Mouse (Mus musculus): ENCODE measurements around the gene Galnt3.
A peak's percentile ranks its signal among the peaks of the same experiment; 100 is the strongest.

Gene Galnt3

DNA sequence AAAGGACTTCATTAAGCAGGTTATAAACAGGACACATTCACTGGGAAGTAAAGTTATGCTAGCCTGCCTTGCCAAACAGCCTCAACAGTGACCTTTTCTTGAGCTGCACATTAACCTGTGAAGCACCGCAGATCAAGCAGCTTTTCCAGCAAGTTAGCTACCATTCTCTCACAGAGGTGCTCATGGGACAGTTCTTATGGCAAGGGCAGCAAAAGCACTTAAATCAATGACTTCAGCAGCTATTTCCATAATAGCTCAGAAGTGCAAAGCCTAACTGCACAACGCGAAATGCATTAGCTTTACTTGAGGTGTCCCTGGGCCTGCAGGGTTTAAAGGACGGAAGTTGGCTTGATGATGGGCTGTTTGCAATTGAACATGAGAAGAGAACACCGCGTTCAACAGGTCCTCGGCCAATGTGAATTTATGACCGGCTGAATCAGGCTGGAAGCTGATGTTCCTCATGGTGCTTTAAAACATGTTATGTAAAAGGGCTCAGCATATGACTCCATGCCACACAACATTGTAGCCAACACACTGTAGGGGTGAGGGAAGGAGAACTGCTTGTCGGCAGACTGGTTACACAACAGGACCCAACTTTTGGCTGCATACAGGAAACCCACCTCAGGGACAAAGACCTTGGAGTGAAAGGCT is 16.8 kb downstream of the Galnt3 start:
- no peak for DNase-seq (ENCODE audit: low read depth)

DNA sequence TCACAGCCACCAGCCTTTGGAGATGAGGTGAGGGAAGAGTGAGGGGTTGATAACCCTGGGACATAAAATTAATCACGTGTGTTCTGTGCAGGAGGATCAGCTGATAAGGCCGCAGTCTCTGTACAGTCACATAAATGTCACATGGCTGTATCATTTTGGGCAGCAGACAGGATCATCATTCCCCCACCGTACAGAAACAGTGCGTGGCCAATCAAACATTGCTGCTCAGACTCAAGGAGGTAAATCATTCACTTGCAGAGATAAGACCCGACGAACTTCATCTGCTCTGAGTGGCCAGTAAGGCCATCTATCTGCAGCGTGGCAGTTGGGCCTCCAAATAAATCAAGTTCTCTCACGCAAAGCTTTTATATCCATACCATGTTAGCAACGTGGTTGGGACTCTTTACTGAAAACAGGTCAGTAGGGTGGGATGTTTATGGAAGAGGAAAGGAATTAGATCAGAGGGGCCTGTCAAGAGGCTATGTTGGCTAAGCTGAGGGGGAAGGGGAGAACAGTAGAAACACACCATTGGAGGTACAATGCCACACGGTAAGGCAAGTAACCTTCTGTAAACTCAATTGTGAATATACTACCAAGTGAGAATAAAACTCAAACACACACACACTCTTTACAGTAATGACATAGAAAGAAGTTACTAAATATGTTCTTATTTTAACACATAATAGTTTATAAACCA is 20.9 kb downstream of the Galnt3 start:
- DNase-seq (ENCODE audit: low read depth), result no peak

DNA sequence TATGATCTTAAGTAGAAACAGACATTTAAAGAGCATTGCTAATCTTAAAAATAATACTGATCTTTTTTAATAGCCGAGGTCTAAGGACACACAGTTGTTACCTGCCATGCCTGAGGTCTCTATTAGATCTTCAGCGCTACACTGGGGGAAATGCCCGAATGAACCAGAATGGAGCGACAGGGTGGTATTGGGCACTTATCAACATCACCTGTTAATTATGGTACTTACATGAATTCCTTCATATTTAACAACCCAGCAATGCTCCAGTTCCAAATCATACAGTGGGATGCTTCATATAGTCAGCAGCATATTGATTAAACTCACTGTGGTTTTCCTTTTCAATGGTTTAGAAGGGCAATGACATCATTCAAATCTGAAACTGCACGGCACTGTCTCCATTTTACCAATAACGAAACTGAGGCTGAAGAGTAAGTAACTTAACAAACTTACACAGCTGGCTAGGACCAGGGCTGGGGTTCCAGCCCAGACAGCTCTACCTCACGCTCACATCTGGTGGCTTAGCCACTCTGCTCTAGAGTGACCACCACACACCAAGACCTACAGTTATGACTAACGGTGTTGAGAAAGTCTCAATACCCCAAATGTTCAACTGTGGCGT is 23.0 kb downstream of the Galnt3 start:
- no peak for DNase-seq (ENCODE audit: low read depth)

DNA sequence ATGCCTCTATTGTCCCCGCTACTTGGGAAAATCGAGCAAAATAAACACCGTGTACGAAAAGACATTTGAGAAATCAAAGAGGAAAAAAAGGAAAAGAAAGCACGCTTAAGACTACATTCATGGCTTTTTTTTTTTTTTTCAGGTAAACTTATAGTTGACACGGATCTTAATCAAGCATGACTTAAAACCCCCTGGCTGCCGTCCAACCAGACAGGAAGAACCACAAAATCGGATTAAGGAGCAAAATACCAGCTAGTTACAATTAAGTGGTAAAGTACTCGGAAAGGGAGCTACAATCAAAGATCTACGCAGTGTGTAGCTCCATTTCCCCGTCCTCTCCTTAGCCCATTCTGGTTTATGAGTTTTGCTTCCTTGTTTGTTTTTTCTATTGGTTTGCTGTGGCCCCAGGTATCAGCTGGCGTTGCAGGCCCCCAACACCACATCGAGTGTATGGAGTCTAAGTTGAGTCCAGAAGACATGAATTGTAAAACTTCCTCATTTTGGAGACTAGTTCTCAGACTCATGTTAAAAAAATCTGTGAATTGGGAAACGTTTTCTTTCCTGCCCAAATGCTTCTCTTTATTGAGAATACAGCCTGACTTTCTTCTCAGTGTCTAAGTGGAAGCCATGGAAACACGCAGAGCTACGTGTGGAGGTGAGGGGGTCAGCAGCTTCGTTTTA is 24.0 kb downstream of the Galnt3 start:
- no peak for DNase-seq (ENCODE audit: low read depth)

DNA sequence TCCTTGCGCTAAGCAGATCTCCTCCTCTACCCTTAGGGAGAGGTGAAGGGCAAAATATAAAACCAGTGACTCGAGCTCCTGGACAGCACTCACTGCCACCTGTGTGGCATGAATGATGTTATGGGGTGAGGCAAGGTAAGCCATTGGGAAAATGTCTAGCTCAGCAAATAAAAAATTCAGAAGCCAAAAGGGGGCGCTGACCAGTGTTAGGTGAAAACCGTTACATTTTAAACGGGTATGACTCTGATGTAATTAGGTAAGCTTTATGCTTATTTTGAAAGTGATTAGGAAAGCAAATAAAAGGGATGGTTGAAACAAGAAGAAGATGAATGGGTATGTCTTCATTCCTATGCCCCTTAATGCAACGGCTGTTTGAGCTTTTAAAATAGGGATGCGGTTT is 24.6 kb downstream of the Galnt3 start:
- DNase-seq (ENCODE audit: low read depth), result no peak

DNA sequence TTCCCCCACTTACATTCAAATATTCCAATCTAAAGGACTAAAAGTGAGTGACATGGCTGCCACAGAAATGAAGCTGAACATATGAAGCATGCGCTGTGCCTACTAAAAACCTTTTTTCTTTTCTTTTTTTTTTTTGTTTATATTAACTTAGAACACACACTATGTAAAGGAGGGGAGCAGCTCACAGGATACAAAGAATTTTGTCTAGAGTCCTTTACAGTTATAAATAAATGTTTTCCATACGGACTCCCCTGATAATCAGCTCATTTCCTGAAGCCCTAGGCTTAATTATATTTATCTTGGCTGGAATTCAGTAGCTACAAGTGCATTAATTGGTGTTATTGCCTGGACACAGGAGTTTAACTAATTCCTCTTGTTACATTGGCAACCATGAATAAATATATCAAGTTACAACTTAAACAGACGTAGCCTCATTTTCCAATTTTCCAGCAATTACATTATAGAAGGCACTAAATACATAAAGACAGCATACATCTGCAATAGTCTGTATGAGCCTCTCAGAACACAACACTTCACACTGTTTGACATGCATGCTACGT is 30.1 kb downstream of the Galnt3 start:
- DNase-seq (ENCODE audit: low read depth), result no peak

DNA sequence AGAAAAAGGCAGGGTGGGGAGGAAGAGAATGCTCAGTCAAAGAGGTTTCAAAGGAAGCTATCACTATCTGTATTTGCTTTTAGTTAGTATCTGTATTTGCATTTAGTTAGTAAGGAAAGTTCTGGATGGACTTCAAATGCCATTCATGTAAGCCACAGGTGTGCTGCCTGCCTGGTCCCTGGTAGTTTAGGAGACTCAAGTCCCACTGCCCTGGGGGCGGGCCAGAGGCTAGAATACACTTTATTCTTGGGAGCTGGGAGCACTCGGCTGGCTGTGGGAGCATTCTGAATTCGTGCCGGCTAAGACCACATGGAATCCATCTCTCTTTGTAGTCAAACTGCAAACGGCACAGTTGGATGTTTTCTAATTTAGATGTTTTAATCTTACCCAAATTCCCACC is 33.5 kb downstream of the Galnt3 start:
- DNase-seq (ENCODE audit: low read depth), result no peak

DNA sequence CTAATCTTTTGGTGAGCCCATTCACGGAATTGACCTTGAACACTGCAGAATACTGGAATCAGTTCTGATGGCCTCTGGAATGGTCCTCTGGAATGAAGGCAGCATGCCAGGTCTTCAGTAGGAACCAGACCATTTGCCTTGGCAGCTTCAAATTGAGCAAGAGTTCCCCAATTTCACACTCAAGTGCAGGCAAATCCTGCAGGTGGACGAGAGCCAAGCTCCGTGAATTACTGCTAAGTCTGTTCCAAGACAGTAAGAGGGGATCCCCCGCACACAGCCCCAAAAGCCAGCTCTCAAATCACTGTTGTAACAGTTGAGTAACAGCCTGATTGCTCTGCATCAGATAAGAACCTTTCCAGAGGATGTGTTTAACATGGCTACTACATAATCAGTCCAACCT is 42.9 kb downstream of the Galnt3 start:
- no peak for DNase-seq (ENCODE audit: low read depth)

DNA sequence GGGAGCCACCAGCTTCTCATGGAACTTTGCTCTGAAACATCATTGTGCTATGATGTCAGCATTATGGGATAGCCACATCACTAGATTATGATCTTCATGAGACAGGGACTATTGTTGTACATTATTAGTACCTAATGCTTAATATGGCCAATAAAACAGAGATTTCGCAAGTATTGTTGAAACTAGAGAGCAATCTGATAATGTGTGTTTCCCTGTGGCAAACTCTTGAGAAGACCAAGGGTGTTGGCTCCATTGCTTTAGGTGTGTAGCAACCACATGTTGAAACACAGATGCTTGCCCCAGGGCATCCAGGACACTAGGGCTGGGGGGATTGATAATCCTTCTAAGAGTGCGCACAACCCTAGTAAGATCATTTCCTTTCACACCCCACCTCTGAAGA is 44.1 kb downstream of the Galnt3 start:
- DNase-seq (ENCODE audit: low read depth), result no peak

DNA sequence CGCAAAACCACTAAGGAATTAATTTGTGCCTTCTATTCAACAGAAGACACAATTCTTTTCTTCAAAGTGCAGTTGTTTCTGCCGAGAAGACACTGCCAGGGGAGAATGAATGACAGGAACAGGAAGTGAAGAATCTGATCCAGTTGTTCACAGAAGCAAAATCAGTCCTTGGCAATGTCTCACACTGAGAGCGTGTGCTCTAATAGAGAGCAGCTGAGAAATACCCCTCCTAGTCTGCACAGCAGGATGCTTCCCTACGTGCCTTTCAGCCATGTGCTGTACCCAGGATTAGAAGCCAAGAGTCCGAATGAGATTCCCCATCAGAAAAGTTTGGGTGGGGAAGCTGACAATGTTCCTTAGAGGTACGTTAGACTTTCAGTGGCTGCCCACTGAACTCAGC is 55.3 kb downstream of the Galnt3 start:
- no peak for DNase-seq (ENCODE audit: low read depth)

DNA sequence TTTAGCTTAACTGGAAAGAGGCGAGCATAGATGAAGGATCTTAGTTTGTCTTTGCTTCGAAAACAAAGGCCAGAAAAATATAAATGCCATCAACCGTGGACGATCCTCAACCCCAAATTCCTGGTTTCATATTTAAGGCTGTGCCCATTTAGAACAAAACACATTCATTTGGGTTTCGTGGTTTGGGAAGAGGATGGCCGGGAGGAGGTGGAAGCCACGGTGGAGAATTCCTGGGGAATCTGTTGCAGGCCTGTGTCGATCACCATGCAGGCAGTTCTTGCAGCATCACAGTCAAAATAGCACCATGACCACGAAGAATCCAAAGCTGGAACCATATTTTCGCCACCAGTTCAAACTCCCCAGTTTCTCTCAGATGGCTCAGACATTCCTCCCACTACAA is 61.5 kb downstream of the Galnt3 start:
- DNase-seq (ENCODE audit: low read depth), result no peak

DNA sequence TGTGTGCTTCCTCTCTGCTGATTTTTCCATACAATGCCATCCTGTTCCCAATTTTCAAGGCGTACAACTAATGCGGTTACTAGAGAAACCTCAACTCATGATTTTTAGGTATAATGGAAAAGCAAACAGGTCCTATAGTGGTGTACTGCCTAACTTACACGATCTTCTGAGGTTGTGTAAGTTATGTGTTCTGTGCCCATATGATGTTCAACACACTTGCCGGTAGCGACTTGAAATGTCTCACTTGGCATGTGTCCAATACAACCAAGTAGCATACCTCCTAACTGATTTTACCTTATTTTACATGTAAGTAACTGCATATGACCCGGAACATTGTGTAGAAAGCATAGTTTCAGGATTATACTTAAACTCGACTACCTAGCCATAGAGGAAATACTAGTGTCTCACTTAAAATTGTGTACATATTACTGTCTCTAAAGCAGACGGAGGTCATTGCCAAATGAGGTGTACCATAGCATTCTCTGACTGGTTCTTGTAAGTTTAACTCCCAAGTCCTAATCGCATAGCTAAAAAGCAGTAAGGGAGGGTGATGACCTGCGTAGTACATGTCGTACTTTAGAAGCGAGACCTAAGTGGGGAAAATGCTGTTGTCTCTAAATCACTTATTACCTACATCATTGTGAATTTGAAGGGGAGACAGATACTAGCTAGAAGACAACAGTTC is 80.2 kb downstream of the Galnt3 start:
- DNase-seq (ENCODE audit: low read depth), result peak; percentile 7

DNA sequence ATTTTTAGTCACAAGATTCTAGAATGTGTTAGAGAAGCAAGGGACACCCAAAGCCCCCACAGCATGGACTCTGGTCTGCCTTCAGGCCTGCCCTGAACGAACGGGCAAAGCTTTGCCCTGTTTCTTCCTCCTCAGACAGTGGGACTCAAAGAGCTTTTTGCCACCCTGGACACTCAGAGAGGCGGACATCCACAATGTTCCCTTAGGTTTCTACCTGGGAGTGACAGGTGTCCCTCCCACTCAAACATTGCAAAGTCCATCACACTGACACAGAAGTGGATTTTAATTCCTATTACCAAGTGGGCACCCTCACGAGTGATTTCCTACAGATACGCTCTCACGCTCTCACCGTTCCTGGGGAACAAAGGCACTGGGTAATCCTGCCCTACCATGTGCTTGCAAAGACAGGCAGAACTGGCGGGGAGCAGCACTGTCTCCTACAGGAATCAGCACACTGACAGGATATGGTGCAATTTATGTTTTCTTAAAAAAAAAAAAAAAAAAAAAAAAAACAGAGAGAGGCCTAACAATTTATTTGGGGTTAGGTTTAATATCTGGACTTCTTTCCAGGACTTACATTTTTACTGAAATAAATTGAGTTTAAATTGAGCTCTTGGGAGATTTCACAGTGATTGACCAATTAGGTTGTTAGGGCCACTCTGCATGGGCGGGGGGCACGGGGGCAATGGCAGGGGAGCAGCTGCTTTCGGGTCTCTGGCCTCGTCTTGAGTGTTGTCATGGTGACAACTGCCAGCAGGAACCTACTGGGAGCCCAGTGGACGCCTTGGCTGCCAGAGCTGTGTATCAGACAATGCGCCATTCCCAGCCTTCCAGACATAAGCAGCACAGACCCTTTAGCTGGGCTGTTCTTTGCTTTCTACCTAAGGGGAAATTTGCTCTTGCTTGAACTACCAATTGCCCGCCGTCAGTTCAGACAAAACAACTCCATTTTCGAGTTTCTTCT is 81.1 kb downstream of the Galnt3 start:
- no peak for DNase-seq (ENCODE audit: low read depth)

DNA sequence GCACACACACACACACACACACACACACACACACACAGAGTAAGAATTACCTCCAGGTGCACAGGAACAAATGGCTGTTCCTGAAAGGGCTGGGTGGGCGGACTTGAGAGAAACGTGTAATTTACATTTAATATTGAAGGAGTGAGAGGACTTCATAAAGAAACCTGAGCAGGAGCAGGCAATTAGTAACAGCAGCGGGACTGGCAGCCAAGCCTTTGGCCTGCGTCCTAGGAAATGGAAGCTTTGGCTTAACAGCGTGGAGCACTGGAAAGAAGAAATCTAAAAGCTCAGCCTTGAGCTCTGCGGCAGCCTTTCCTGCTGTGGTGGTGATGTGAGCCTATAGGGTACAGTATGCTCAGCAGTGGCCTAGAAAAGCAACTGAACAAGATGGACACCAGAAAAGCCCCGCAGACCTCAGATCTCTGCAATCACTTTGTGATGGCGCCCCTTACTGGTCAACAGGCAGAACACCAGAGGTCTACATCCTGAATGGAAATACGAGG is 82.8 kb downstream of the Galnt3 start:
- DNase-seq (ENCODE audit: low read depth), result no peak

DNA sequence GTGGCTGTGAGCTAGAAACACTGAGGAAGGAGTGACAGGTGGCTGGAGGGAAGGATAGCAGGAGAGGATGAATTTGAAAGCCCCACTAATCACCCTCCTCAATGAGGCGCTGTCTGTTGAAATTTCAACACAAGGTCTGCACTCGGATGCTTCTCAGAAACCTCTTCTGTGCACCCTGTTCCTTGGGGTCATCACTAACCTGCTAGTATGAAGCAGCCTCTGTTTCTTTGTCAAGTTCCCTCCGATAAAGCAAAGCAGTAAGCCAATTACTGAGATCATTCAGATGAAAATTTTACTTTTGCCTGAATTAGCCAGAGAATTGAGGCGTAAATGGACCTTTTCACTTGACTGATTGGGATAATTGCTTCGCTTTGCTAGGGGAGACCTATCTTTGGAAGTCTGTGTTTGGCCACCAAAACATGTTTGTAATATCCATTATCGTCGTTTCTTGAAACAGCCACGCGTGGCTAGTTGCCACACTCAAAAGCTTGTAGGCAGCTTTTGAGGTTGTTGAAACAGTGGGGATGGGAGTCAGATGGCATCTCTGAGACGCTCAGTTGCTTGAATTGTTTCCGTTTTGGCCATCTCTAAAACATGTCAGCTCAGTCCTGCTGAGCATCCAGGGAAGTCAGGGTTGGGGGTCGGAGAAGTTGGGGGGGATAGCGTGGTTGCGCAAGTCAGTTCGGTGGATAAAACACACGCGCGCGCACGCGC is 83.4 kb downstream of the Galnt3 start:
- DNase-seq (ENCODE audit: low read depth), result no peak

DNA sequence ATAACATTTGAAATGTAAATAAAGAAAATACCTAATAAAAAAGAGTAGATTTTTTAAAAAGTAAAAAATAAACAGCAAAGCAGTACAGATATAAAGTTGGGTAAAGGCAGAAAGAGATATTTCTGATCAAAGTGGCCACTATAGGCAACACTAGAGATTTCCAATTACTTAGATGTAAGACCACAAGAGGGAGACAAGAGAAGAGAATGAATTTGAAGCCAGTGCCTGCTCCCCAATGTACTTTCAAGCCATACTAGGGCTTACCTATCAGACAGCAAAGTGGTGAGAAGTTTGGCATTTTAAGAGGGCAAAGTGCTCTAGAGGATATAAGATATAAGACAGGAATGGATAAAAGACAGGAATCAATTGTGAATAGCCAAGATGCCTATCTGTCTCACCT is 84.2 kb downstream of the Galnt3 start:
- no peak for DNase-seq (ENCODE audit: low read depth)

DNA sequence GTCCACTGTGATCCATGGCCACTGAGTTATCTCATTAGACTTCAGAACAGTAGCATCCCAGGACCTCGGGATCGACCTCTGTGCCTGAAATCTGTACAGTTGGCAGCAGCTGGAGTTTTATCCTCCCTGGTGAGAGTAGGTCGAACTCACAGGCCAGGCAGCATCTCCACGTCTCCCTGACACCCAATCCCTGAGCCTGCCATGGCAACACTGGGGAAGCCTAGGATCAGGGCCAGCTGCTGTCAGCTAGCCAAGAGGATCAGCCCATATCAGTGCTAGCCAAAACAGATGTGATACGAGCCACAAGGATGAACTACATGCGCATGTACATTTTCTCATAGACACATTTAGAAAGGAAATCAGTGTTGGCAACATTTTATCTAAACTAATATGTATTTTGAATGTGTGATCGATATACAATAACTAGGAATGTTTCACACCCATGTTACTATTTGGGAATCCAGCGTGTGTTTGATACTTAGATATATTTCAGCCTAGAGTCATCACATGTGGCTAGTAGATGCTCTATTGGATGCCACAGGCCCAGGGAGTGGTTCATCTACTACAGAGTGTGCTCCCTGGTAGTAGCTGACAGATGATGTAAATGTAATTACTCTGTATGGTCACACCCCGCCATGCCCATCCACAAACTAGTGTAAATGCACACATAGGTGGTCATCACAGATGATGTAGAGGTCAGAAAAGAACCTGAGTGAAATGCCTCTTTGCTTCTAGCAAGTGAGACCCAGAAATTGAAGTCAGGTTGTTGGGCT is 89.7 kb downstream of the Galnt3 start:
- no peak for DNase-seq (ENCODE audit: low read depth)
